Mouse (Mus musculus) 416B (cell line): ENCODE results near the gene Snw1.
A peak's percentile ranks its signal among the peaks of the same experiment; 100 is the strongest.
"Not testable (repeated sequence)": the region's sequence is repeated elsewhere in the genome, so short reads cannot be mapped to it uniquely, and the experiment has no call there.

Source experiments
- DNase-seq: peaks from one replicate; pipeline ENCODE4 v3.0.0; 2011; ENCODE audit warnings: low read depth

The Snw1 gene

DNA sequence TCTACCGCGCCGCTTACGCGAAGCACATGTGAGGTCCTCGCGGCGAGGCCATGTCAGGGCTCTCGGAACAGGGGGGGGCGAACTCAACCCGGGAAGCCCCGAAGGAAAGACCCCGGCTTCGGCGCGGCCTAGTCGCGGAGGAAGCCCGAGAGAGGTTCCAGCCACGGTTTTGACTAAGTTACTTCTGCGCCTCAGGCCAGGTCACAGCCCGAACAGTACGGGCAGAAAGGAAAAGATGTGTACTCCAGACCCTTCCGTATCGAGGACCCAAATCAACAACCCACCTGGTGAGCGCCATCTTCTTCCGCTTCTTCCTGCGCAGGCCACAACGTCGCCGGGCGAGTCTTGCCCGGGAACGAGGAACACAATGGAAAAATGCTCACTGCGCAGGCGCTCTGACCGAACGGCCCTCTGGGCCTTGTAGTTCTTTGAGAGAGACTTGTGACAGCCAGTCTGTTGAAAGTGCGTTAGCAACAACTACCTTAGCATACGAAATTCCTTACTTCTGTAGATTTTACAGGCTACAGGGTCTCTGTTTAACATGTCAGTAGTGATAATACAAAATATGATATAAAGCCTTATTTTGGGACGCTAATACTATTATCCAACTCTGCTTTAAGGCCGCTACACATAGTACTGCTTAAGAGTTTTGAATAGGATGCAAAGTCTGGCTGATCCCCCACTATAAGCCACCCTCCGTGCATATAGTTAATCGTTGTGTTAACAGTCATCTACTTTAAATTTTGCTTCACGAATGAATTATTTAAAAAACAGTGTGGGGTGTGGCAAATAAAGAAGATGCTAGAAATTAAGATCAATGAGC lies at the start of gene Snw1:
Snw1 (minus strand) TSS at position 311 of the 823 bp plus-strand sequence.
- peak; percentile 95 for DNase-seq

DNA sequence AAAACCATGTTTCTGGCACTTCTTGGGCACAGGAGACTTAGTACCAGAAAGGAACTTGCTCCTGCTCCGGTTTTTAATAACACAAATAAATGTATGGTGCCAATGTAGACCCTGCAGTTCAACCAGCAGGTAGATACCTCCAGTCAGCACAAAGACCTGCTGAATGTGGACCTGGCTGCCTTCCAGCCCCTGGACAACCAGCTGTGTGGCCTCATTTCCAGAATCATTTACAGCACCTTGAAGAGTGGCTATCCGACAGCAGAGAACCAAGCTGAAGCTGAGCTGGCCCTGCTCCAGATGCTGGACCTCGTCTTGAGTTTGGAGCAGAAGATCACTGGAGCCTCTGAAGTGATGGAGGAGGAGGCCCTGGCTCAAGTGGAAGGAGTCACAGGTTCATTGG lies 47.5 kb upstream of the Snw1 start:
- DNase-seq, result not testable (repeated sequence)

DNA sequence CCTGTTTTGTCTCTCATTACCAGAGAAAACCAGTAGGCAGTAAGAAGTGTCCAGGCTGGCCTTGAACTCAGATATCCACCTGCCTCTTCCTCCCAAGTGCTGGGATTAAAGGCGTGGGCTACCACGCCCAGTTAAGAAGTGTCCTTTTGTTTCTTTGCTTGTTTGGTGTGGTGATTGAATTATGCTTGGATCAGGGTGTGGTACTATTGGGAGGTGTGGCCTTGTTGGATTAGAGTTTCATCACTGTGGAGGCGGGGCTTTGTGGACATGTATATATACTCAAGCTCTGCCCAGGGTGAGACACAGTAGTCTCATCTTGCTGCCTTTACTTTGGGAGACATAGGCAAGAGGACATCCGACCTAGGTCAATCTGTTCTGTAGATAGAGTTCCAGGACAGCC lies 41.9 kb upstream of the Snw1 start, which contains the start of gene Gm8300:
Gm8300 (plus strand) TSS at position 301 of the 400 bp plus-strand sequence.
- DNase-seq, result not testable (repeated sequence)

DNA sequence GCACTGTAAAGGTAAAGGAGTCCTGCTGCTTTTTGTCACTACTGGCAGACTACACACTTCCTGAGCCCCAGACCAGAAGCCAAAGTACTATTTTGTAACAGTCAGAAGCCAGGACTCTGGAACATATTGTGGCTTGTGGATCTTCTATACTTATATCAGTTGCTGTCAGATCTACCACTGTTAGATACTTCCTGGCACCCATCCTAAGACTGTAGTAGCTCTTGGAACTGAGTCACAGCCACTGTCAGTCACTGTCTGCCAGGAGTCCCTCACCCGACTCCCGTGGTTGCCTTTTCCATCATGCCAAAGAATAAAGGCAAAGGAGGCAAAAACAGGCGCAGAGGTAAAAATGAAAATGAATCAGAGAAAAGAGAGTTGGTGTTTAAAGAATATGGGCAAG lies 22.3 kb upstream of the Snw1 start, which contains the start of gene Gm5788:
Gm5788 (plus strand) TSS at position 301 of the 400 bp plus-strand sequence.
- not testable (repeated sequence) for DNase-seq

DNA sequence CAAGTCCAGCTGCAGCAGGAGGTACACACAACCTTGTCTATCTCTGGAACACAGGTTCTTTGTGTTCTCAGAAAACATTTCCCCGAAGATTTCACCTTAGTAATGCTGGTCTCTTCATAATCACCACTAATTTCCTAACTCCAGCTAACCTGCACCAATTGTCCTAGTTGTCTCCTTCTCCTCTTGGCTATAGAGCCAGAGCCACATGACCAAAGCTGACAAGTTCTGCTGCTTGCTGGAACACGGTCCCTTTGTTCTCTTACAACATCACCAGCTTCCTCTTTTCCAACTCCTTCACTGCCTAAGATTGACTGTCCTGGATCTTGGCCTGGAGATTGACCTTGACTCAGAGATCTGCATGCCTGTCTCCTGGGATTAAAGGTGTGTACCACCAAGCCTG lies 16.6 kb upstream of the Snw1 start:
- DNase-seq, result peak; percentile 20

DNA sequence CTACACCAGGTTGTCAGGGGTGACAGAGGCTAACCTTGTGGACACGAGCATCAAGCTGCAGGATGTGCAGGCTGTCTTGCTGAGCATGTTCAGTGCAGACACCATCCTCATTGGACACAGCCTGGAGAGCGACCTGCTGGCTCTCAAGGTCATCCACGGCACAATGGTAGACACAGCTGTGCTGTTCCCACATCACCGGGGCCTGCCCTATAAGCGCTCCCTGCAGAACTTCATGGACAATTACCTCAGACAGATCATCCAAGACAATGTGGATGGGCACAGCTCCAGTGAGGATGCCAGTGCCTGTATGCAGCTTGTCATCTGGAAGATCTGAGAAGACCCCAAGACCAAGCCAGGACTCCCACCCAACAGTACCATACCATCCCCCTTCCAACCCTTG lies 10.4 kb upstream of the Snw1 start:
- DNase-seq, result not testable (repeated sequence)

DNA sequence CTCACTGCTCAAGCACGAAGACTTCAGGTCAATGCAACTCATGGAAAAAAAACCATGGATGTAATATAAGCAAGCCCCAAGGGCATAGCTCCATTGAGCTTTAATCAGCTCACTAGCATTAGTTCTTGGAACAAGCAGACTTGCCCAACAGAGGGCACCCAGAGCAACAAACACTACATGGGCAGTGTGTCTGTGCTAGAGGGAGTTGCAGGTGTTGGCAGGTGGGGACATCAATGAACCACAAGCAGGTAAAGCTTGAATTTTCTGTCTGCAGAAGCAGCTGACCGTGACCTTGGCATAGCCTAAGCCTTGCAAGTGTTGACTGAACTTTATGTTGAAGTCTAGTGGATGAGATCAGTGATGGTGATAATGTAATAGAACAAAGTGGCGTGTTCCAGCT lies 2.7 kb upstream of the Snw1 start:
- DNase-seq, result no peak

DNA sequence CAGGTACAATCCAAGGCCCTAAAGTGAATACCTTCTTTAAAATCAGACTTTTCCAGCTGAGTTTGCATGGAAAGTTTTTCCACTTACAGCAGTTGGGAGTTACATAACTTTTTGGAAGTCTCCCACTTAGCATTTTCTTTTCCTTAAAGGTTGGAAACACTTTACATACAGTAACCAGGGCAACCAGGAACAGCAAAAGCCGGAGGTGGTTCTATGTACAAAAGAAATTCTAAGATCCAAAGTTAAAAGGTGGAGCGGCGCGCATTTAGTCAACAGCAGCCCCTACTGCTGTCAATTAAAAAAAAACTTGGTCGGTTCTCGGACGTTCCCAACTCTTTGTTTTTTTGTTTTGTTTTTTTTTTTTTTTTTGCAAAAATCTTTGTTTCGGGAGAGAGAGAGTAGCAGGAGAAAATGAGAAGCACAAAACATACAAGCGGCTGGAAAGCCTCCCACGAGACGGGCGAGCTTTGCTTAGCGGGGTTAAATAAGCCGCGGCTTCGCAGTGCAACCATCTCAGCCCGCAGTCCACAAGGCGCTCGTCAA lies 582 bp downstream of the Snw1 start:
- peak; percentile 43 for DNase-seq

DNA sequence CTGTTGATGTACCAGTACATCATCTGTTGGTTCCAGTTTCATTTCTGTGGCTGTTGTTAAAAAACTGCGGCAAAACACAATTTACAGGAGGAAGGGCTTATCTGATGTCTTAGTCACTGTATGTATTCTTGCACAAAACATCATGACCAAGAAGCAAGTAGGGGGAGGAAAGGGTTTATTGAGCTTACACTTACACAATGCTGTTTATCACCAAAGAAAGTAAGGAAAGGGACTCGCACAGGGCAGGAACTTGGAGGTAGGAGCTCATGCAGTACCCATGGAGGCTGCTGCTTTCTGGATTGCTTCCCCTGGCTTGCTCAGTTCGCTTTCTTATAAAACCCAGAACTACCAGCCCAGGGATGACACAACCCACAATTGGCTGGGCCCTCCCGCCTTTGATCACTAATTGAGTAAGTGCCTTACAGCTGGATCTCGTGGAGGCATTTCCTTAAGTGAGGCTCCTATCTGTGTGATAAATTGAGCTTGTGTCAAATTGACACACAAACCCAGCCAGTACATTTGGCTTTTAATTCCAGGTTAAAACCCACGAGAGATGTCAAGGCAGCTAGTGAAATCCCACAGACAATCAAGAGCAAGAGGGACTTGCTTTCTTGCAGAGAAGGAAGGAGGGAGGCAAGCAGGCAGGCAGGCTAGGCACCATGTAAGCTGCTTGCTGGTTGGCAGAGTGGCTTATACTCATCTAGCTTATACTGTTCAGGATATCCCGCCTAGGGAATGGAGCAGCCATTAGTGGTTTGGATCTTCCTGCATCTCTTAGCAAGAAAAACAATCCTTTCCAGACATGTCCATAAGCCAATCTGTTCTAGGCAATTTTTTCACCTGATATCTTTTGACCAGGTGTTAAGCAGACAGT lies 1.6 kb downstream of the Snw1 start:
- DNase-seq, result peak; percentile 84

DNA sequence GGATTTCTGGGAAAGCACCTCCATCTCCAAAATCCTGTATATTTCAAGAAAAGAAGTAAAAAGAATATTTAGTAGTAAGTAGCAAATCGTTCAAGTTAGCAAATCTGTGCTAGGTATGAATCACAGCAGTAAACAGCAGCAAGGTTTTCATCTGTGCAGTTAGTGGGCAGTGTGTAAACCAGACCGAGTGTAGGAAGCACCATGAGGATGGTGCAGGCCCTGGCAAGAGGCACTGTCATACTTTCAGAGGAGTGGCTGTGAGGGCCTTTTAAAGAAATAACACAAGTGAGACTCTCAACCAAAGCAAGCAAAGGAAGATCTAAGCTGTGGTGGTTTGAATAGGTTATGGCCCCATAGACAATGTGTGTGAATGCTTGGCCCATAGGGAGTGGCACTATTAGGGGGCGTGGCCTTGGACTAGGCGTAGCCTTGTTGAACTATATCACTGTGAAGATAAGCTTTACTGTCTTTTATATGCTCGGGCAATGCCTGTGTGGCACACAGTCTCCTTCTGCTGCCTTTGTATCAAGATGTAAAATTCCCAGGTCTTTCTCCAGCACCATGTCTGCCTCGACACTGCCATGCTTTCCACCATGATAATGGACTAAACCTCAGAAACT lies 7.3 kb downstream of the Snw1 start:
- DNase-seq, result no peak

DNA sequence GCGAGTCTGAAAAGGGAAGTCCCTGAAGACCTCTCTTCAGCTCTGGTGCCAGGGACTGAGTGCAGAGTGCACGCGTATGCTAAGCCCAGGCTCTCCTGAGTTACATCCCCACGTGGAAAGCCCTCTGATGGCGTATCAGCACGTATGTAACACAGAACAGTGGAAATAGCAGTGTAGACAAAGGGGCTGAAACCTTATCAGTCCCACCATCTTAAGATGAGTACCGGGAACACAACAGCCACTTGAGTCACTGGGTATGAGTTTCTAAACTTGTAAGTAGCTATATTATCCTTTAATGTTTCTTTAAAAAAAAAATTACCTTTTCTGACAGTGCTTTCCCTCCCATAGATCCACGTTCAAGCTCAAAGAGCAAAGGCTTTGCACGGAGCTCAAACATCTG lies 22.6 kb downstream of the Snw1 start:
- DNase-seq, result no peak

DNA sequence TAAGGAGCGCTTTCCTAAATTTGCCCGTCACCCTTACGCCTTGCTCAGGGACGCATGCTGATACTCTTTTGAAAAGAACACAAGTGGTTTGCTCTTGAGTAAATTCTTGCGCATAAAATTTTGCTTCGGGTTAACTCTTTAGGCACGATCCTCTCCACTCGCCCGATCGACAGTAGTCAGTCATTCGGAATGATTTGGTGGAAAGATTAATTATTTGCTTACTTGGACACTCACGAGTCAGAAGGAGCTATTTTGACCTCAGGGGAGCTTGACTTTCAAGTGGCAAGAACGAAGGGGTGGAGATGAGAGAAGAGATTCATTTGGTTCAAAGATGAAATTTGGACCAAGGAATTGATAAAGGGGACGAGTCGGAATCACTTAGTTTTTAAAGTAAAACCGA lies 27.9 kb downstream of the Snw1 start:
- peak; percentile 51 for DNase-seq

DNA sequence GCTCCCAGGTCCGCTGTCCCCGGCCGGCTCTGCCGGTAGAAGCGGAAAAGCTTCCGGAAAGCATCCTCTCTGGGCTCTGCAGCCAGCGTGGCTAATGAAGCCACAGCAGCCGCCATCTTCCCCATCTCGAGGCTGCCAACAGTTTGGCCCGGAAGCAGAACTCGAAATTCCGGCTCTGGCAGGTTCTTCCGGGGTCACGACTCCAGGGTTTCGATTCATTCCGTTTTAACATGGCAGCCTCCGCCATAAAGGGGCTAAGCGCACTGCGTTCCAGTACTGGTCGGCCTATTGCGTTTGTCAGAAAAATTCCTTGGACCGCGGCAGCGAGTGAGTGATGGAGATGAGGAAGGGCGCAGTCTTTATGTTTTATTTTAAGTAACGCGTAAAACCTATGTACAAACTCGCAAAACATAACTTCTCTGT lies 28.4 kb downstream of the Snw1 start, which contains the start of the genes Slirp and Alkbh1:
Slirp (plus strand) TSS at position 197 of the 423 bp plus-strand sequence.
Alkbh1 (minus strand) TSS at position 318 of the 423 bp plus-strand sequence.
- DNase-seq, result peak; percentile 94

DNA sequence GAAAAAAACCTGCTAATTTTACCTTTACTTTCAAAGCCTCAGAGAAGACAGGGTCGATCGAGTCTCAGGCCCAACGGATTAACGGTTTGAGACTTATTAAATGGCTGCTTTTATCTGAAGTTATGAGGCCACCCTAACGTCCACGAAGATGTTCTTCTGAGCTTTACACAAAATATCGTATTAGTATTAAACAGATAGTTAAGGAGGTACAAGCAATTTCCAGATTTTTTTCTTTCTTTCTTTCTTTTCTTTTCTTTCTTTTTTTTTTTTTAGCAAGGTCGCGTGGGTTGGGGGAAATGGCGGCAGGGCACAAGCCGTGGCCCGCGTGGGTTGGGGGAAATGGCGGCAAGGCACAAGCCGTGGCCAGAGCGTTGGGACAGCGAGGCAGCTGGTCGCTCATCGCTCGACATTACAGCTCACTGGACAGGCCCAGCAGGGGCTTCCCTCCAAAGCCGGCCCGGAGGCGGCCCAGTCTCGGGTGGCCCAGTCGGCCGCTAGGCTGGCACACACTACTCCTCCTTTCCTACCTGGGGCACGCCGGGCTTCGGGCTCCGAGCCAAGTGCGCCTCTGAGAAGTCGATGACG lies 28.9 kb downstream of the Snw1 start:
- DNase-seq, result no peak

DNA sequence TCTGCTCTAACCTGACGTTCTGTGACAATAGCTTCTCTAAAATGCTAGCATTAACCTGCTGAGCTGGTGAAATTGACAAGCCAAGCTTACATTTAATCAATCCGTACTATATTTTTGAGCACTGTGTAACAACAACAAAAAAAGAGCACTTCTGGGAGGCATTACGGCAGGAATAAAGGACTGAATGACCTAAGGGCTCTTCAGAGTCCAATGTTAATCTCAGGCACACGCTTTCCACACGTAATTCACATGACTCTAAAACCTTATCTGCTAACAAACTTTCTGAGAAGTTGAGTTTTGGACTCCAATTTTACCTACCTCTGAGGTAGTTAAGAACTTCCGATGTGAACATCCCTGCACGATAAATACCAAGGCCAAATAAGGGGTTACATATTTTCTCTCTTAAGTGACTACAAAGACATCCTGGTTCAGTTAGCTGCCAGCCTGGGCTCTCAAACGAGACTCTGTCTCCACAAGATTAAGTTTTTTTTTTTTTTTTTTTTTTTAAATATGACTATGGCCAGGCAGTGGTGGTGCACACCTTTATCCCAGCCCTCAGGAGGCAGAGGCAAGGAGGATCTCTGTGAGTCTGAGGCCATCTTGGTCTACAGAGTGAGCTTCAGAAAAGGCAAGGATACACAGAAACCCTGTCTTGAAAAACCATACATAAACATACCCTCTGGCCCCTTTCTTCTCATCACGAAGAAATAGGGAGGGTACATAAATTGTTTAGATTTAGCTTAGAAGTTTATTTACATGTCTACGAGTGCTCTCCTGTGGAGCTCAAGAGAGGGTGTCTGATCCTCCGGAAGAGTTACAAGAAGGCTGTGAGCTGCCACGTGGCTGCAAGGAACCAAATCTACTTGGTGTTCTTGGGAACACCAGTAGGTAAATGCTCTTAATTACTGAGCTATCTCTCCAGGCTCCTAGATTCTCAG lies 29.6 kb downstream of the Snw1 start:
- DNase-seq, result peak; percentile 80

DNA sequence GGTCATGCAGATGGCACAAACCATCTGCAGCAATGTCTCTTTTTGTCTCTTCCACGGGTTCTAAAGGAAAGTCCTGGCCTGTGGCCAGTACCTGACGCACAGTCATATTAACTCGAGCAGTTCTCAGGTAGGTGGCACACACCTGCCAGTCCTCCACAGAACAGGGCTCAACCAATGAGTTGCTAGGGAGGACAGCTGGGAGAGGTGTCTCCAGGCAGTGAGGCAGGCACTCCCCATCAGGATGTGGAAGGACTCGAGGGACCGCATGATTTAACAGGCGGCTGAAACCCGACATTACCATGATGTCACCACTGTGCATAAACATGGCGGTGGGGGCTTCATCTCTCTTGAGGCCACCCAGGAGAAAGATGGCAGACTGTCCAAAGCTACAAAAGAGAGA lies 43.2 kb downstream of the Snw1 start:
- DNase-seq, result no peak

DNA sequence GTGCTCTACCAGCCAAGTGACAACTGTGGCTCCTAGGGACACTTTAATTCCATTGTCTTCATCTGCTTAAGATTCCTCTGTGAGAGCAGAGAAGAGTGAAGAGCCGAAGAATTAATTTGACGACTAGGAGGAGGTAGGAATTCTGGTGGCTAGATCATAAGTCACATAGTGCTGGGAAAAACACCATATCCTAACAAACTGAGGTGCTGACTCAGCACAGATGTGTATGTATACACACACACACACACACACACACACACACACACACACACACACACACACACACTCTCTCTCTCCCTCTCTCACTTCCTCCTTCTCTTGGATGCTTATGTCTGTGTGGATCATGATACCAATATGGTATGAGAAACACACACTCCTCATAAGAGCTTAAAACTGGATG lies 43.8 kb downstream of the Snw1 start:
- no peak for DNase-seq

DNA sequence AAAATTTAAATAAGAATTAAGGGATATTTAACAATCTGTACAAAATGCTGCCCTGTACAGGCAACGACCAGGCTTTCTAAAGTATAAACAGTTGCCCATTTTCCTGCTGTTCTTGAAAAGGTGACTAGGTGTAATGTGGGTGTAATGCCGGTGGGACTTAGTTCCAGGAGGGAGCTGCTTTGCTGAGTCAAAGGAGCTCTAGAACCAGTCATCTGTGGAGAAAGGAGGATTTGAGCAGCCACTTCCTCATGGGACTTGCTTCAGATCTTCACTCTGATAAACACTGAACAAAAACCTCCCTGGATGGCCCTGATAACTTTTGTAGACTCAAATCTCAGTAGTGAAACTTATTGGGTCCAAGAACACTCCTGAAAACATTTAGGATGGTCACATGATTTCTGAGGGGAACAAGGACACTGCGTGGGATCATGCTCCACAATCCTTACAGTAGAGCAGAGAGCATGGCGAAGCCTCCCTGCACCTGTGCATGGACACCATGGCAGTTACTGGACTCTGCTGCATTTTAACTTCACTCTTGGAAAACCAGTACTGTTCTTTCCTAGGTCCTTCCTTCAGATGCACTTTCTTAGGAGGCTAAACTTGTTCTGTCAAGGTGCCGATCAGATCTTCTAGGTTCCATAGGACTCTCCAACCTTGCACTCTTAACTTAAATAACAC lies 45.6 kb downstream of the Snw1 start:
- DNase-seq, result peak; percentile 28

DNA sequence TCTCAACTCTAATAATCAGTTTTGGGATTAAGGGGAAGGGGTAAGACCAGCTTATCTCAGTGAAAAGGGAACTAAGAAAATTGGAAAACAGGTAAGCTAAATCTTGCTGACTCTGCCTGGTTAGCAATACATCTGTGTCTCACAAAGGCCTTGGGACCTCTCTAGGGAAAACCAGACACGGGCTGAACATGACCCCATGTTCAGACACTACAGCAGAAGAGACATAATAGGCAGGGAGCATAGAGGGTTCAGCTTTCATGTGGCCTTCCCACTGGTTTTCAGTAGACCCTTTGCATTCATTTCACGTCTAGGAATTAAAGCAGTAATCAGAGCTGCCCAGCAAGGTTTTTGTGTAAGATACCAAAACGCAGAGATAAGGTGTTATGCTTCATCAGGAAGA lies 47.6 kb downstream of the Snw1 start:
- no peak for DNase-seq

DNA sequence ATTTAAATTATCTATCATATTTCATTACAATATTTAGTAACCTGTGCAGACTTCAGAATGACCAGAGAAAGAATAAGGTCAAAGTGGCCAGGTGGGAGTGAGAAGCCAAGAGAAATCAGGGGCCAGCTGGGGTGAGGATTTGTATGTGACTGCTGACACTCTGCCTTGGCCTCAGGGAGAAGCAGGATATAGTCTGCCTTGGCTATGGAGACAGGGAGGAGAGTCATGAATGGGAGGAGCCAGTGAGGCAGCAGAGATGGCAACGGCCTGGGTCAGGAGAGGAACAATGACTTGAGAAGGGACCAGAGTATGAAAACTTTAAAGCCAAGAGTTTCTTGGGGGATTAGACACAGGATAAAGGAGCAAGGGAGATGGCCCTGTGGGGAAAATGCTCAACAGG lies 48.4 kb downstream of the Snw1 start:
- DNase-seq, result peak; percentile 33
